16 mouse cellular contexts compared by ENCODE assay signal in the genomic region with DNA sequence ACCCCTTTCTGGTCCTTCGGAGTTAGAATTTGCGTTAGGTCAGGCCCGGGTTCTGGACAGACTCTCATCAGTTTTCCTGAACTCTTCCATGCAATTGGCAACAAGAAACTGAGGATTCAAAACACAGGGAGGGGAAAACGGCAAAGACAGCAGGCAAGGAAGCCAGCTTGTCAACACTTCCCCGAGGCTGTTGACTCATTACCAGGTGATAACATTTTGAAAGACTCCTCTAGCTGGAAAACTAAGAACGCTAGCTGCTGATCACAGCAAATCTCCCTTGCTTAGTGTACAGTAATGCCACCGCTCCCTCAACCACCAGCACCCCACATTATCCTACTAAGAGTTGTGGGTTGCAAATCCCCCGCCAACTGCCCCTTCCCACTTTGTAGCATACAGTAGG.
A peak's percentile ranks its signal among the peaks of the same experiment; 100 is the strongest.
DNase-seq lines count a peak whose midpoint lies in the region; ATAC-seq and TF ChIP-seq lines count a peak whose summit lies in the region.
"Had no signal": no experiment of that assay in that cellular context is flagged by ENCODE, and none has a peak within 500 bp of the region (broad histone marks: within the 10 kb centered on the region; RNA-seq: fewer than 3 reads in every experiment).

No protein-coding gene starts in this region.

- peak overlapping the region; percentile 67 for H3K27ac ChIP-seq in forebrain, embryonic 15.5 days (replicated peaks)
- H3K27ac ChIP-seq in forebrain, embryonic 12.5 days, result no peak overlapping the region
- H3K27ac ChIP-seq in layer of hippocampus, adult 2 months, result peak overlapping the region; percentile 93
- H3K27ac ChIP-seq in neural tube, embryonic 14.5 days (ENCODE audit: low read depth, low read length), result no peak overlapping the region
- H3K27ac ChIP-seq: embryonic facial prominence, embryonic 12.5 days; hindbrain, embryonic 13.5 days; limb, embryonic 13.5 days; liver, embryonic 13.5 days; macrophage; midbrain, embryonic 12.5 days had no signal

- no peak for DNase-seq in layer of hippocampus, adult 2 months (ENCODE audit: low spot score in 2 of 2)
- DNase-seq in layer of hippocampus, adult 9-10 months (ENCODE audit: low spot score), result no peak
- DNase-seq in neural tube, embryonic 10.5 days (ENCODE audit: extremely low spot score, low spot score), result no peak
- DNase-seq in right cerebral cortex, postnatal 14 days, result no peak
- DNase-seq in kidney, postnatal 25 days, result no peak

- H3K4me3 ChIP-seq in forebrain, embryonic 15.5 days, result no peak overlapping the region
- H3K4me3 ChIP-seq in forebrain, embryonic 12.5 days (replicated peaks), result no peak overlapping the region
- H3K4me3 ChIP-seq in layer of hippocampus, adult 2 months, result peak overlapping the region; percentile 31
- H3K4me3 ChIP-seq in neural tube, embryonic 14.5 days (ENCODE audit: low read depth, low read length), result no peak overlapping the region
- H3K4me3 ChIP-seq: embryonic facial prominence, embryonic 12.5 days; hindbrain, embryonic 13.5 days; limb, embryonic 13.5 days; liver, embryonic 13.5 days; midbrain, embryonic 12.5 days had no signal

- peak overlapping the region; percentile 13; the same call in 1 of the 2 replicates for H3K4me2 ChIP-seq in forebrain, embryonic 15.5 days (replicated peaks)
- H3K4me2 ChIP-seq in forebrain, embryonic 12.5 days, result no peak overlapping the region
- no peak overlapping the region for H3K4me2 ChIP-seq in neural tube, embryonic 14.5 days (ENCODE audit: low read depth, low read length)
- H3K4me2 ChIP-seq: embryonic facial prominence, embryonic 12.5 days; hindbrain, embryonic 13.5 days; limb, embryonic 13.5 days; liver, embryonic 13.5 days; lung, embryonic 14.5 days; midbrain, embryonic 12.5 days had no signal

- H3K9me3 ChIP-seq in forebrain, embryonic 15.5 days, result no peaks in the 10 kb centered on the region
- H3K9me3 ChIP-seq in forebrain, embryonic 12.5 days, result no peaks in the 10 kb centered on the region
- H3K9me3 ChIP-seq in neural tube, embryonic 14.5 days (ENCODE audit: control insufficient read depth, low read length), result no peaks in the 10 kb centered on the region
- H3K9me3 ChIP-seq: embryonic facial prominence, embryonic 12.5 days; hindbrain, embryonic 13.5 days; limb, embryonic 13.5 days; liver, embryonic 13.5 days; midbrain, embryonic 12.5 days had no signal

- whole genome bisulfite sequencing in forebrain, embryonic 15.5 days, result 58% methylated on average over 8 of the region's 8 CpGs
- WGBS in forebrain, embryonic 12.5 days, result 70% methylated on average over 8 of the region's 8 CpGs
- 80% methylated on average over 8 of the region's 8 CpGs for WGBS in neural tube, embryonic 14.5 days

- TF ChIP-seq CTCF in layer of hippocampus, adult 2 months (conservative IDR thresholded peaks at IDR 0.05), result no peak

- no peaks in the 10 kb centered on the region for H3K27me3 ChIP-seq in forebrain, embryonic 15.5 days
- H3K27me3 ChIP-seq in forebrain, embryonic 12.5 days, result 0 out of 2 replicates have a peak, but pooled peaks cover 6% of the 10 kb centered on the region
- no peaks in the 10 kb centered on the region for H3K27me3 ChIP-seq in neural tube, embryonic 14.5 days (ENCODE audit: control insufficient read depth, insufficient read depth, low read length)
- H3K27me3 ChIP-seq: liver, embryonic 13.5 days had no signal

- H3K9ac ChIP-seq in forebrain, embryonic 15.5 days (replicated peaks), result no peak overlapping the region
- no peak overlapping the region for H3K9ac ChIP-seq in forebrain, embryonic 12.5 days
- H3K9ac ChIP-seq in neural tube, embryonic 14.5 days (replicated peaks; ENCODE audit: low read depth, low read length), result no peak overlapping the region
- H3K9ac ChIP-seq: embryonic facial prominence, embryonic 12.5 days; hindbrain, embryonic 13.5 days; limb, embryonic 13.5 days; liver, embryonic 13.5 days; lung, embryonic 14.5 days; midbrain, embryonic 12.5 days had no signal

- no peaks in the 10 kb centered on the region for H3K36me3 ChIP-seq in forebrain, embryonic 15.5 days
- no peaks in the 10 kb centered on the region for H3K36me3 ChIP-seq in forebrain, embryonic 12.5 days (replicated peaks)
- no peaks in the 10 kb centered on the region for H3K36me3 ChIP-seq in neural tube, embryonic 14.5 days (ENCODE audit: control insufficient read depth, insufficient read depth, low read length)
- H3K36me3 ChIP-seq: embryonic facial prominence, embryonic 12.5 days; hindbrain, embryonic 13.5 days; limb, embryonic 13.5 days; liver, embryonic 13.5 days; midbrain, embryonic 12.5 days had no signal

- peaks cover 44% of the 10 kb centered on the region for H3K4me1 ChIP-seq in forebrain, embryonic 15.5 days
- peaks cover 6% of the 10 kb centered on the region for H3K4me1 ChIP-seq in forebrain, embryonic 12.5 days
- no peaks in the 10 kb centered on the region for H3K4me1 ChIP-seq in neural tube, embryonic 14.5 days (ENCODE audit: control insufficient read depth, insufficient read depth, low read length)
- H3K4me1 ChIP-seq: embryonic facial prominence, embryonic 12.5 days; liver, embryonic 13.5 days had no signal

- ATAC-seq in forebrain, embryonic 15.5 days (replicated peaks), result no peak; the same call in none of the 2 replicates
- no peak for ATAC-seq in forebrain, embryonic 12.5 days (ENCODE audit: low FRiP score)
- ATAC-seq in neural tube, embryonic 14.5 days (ENCODE audit: low read depth), result peak; percentile 19; the same call in 1 of the 2 replicates
- ATAC-seq: inflammation-experienced regulatory T-cells, adult 6 months had no signal

Comparison
In these comparisons a context has a peak if more than half of its experiments do, and no peak if none do; other contexts are left out.
1. H3K27ac ChIP-seq: peak in forebrain, embryonic 15.5 days (single experiment) and layer of hippocampus, adult 2 months (single experiment); none in forebrain, embryonic 12.5 days (single experiment) and neural tube, embryonic 14.5 days (single experiment).